In the genomic region with DNA sequence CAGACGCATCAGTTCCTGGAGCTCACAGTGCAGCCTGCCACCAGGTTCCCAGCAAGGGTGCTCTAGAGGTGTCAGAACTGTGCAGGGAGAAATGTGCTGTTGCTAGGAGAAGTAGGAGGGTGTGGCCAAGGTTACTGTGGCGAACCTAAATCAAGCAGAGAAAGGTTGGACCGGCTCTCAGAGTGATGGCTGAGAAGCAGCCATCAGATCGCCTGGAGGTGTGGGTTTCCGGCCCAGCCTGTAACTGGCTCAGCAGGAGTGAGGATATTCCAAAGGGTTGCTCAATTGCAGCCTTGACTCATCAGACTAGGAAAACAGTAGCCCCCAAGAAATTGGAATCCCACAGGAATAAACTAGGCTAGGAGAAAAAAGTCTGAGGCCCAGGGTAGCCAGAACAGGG, we compare ENCODE assay signal across 13 mouse cellular contexts. TPM values are rescaled to one million over a fixed set of nuclear protein-coding genes. Genes with fewer than 3 reads are reported as not detected.
DNase-seq lines count a peak whose midpoint lies in the region; ATAC-seq lines count a peak whose summit lies in the region.
"Had no signal": no experiment of that assay in that cellular context is flagged by ENCODE, and none has a peak within 500 bp of the region (broad histone marks: within the 10 kb centered on the region; RNA-seq: fewer than 3 reads in every experiment).

No protein-coding gene starts in this region.

- DNase-seq in urinary bladder, postnatal 14 days (ENCODE audit: low spot score), result peak; percentile 28
- DNase-seq in urinary bladder, adult 2 months (ENCODE audit: low spot score), result no peak
- peak; percentile 65 for DNase-seq in WW6 (ENCODE audit: low read depth, low spot score)
- DNase-seq in kidney, postnatal 36 days, result peak; percentile 22 to 26
- DNase-seq in right cerebral cortex, postnatal 14 days, result no peak
- no peak for DNase-seq in gastrocnemius, postnatal 4 days (ENCODE audit: low spot score in 2 of 2)
- DNase-seq: adrenal gland, postnatal 10 days; heart, adult 18-20 months; thymus, postnatal 4 days had no signal

- no peak for ATAC-seq in megakaryocyte-erythroid progenitor cell, adult 5-6 weeks (replicated peaks; ENCODE audit: low FRiP score, low TSS enrichment, poor library complexity, severe bottlenecking)
- ATAC-seq: intestine, embryonic 15.5 days; lung, postnatal 0 days had no signal

RNA-seq across cellular contexts. Expression of a gene that starts 3.4 kb away (rescaled TPM):
- 35.6 and 38.0 TPM in 2 replicates for polyA plus RNA-seq in urinary bladder, adult 2 months (2012; rRNA removed)
- 32.4 and 36.2 TPM in 2 replicates for total RNA-seq in megakaryocyte-erythroid progenitor cell, adult 5-6 weeks (2014; fragmentation: Nextera tagmentation)
- total RNA-seq in megakaryocyte-erythroid progenitor cell, adult 5-6 weeks (2017), result 41.9 and 61.3 TPM in 2 replicates
- 10 to 100 TPM; 28.5 to 29.9 TPM for total RNA-seq in gastrocnemius, postnatal 4 days (2021)

RNA-seq across cellular contexts. Expression of a gene that starts 7.8 kb away (rescaled TPM):
- 0.15 and 0.48 TPM in 2 replicates for polyA plus RNA-seq in urinary bladder, adult 2 months (2012; rRNA removed)
- 163 and 165 TPM in 2 replicates for total RNA-seq in megakaryocyte-erythroid progenitor cell, adult 5-6 weeks (2014; fragmentation: Nextera tagmentation)
- 119 and 185 TPM in 2 replicates for total RNA-seq in megakaryocyte-erythroid progenitor cell, adult 5-6 weeks (2017)
- under 1 TPM; 0.27 to 0.62 TPM for total RNA-seq in gastrocnemius, postnatal 4 days (2021)
- total RNA-seq: layer of hippocampus, postnatal 25 days had no signal

RNA-seq across cellular contexts. Expression of a gene that starts 58.3 kb away (rescaled TPM):
- polyA plus RNA-seq in urinary bladder, adult 2 months (2012; rRNA removed), result 167 and 192 TPM in 2 replicates
- total RNA-seq in megakaryocyte-erythroid progenitor cell, adult 5-6 weeks (2014; fragmentation: Nextera tagmentation), result 82.2 and 101 TPM in 2 replicates
- 163 and 179 TPM in 2 replicates for total RNA-seq in megakaryocyte-erythroid progenitor cell, adult 5-6 weeks (2017)
- 10 to 100 TPM; 64.7 to 71.9 TPM for total RNA-seq in gastrocnemius, postnatal 4 days (2021)

Comparison
In these comparisons a context has a peak if more than half of its experiments do, and no peak if none do; other contexts are left out.
1. DNase-seq: peak in urinary bladder, postnatal 14 days (single experiment), WW6 (single experiment) and kidney, postnatal 36 days (2 of 2); none in urinary bladder, adult 2 months (single experiment), right cerebral cortex, postnatal 14 days (single experiment) and gastrocnemius, postnatal 4 days (0 of 2).
2. RNA of a gene that starts 7.8 kb away (total RNA-seq): 119 to 185 TPM in megakaryocyte-erythroid progenitor cell, adult 5-6 weeks; 0.27 to 0.62 TPM in gastrocnemius, postnatal 4 days; every median in the first group is over 10 times any median in the second.